ENCODE assay signal across 23 mouse cellular contexts in the genomic region with DNA sequence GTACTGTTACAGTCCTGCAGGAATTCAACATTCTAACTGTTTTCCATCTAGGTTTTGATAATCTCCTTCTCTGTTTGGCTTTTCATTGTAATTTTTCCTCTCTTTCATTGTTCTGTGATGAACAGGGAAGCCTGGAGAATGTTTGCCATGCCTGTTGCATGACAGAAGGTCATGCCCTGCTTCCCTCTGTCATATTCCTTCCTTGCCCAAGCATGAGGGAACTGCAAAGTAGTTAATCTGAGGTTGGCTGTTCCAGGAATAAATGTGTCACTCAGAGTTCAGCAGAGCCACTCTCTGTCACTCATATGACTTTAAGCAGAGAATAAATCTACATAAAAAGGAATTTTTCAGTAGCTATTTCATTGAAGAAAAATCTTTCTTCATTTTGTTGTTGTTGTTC. TPM values are rescaled to one million over a fixed set of nuclear protein-coding genes. Genes with fewer than 3 reads are reported as not detected.
A peak's percentile ranks its signal among the peaks of the same experiment; 100 is the strongest.
DNase-seq lines count a peak whose midpoint lies in the region; ATAC-seq and TF ChIP-seq lines count a peak whose summit lies in the region.
"Had no signal": no experiment of that assay in that cellular context is flagged by ENCODE, and none has a peak within 500 bp of the region (broad histone marks: within the 10 kb centered on the region; RNA-seq: fewer than 3 reads in every experiment).

No protein-coding gene starts in this region.

- no peak for TF ChIP-seq EP300 in heart, adult 2 months (IDR thresholded peaks at IDR 0.05; ENCODE audit: insufficient read depth, low read depth, low read length)

- no peaks in the 10 kb centered on the region for H3K36me3 ChIP-seq in forebrain, postnatal 0 days (ENCODE audit: insufficient read depth)
- no peaks in the 10 kb centered on the region for H3K36me3 ChIP-seq in forebrain, embryonic 16.5 days (ENCODE audit: control insufficient read depth, insufficient read depth)
- no peaks in the 10 kb centered on the region for H3K36me3 ChIP-seq in heart, embryonic 12.5 days
- no peaks in the 10 kb centered on the region for H3K36me3 ChIP-seq in heart, adult 2 months (ENCODE audit: control insufficient read depth, insufficient read depth, low read length)
- H3K36me3 ChIP-seq: G1E had no signal

- ATAC-seq in forebrain, postnatal 0 days, result peak; percentile 67; the same call in 1 of the 2 replicates
- no peak for ATAC-seq in forebrain, embryonic 16.5 days
- peak; percentile 48; the same call in 1 of the 2 replicates for ATAC-seq in heart, embryonic 12.5 days (ENCODE audit: insufficient number of reproducible peaks, low FRiP score)
- ATAC-seq in Patski, result peak; percentile 51
- ATAC-seq: activated CD4-positive, CD25-positive, alpha-beta regulatory T cell, adult 4 months; CD4-positive, CD25-positive, alpha-beta regulatory T cell, adult 4 months had no signal

- no peaks in the 10 kb centered on the region for H3K27me3 ChIP-seq in forebrain, postnatal 0 days (ENCODE audit: insufficient read depth, low read length)
- H3K27me3 ChIP-seq in forebrain, embryonic 16.5 days (replicated peaks; ENCODE audit: control insufficient read depth, insufficient read depth, low read length), result no peaks in the 10 kb centered on the region
- H3K27me3 ChIP-seq in heart, embryonic 12.5 days (replicated peaks), result no peaks in the 10 kb centered on the region
- H3K27me3 ChIP-seq in heart, adult 2 months (ENCODE audit: control insufficient read depth, insufficient read depth, low read length), result no peaks in the 10 kb centered on the region
- H3K27me3 ChIP-seq in Patski, result no peaks in the 10 kb centered on the region
- H3K27me3 ChIP-seq: CH12.LX had no signal

- no peaks in the 10 kb centered on the region for H3K79me2 ChIP-seq in heart, adult 2 months (replicated peaks; ENCODE audit: control insufficient read depth, insufficient read depth, low read length)

- H3K4me1 ChIP-seq in forebrain, postnatal 0 days (ENCODE audit: insufficient read depth), result no peaks in the 10 kb centered on the region
- H3K4me1 ChIP-seq in forebrain, embryonic 16.5 days (replicated peaks; ENCODE audit: control insufficient read depth, insufficient read depth, low read length), result no peaks in the 10 kb centered on the region
- no peaks in the 10 kb centered on the region for H3K4me1 ChIP-seq in heart, embryonic 12.5 days (replicated peaks)
- no peaks in the 10 kb centered on the region for H3K4me1 ChIP-seq in heart, adult 2 months (ENCODE audit: control insufficient read depth, insufficient read depth, low read length)

- no peaks in the 10 kb centered on the region for H3K9me3 ChIP-seq in forebrain, postnatal 0 days (ENCODE audit: low read length)
- H3K9me3 ChIP-seq in forebrain, embryonic 16.5 days (ENCODE audit: control insufficient read depth, low read length), result no peaks in the 10 kb centered on the region
- no peaks in the 10 kb centered on the region for H3K9me3 ChIP-seq in heart, embryonic 12.5 days (replicated peaks)

- H3K4me3 ChIP-seq in forebrain, postnatal 0 days (ENCODE audit: low read depth, low read length), result no peak overlapping the region
- H3K4me3 ChIP-seq in forebrain, embryonic 16.5 days (replicated peaks; ENCODE audit: low read length), result no peak overlapping the region
- no peak overlapping the region for H3K4me3 ChIP-seq in heart, embryonic 12.5 days
- H3K4me3 ChIP-seq in heart, adult 2 months, result no peak overlapping the region

- in situ Hi-C loops in Patski (cut with MboI; ENCODE audit: low pct_unique_long_range_greater_than_20kb), result no loop called here

- POLR2A ChIA-PET in Patski (lab: Charles Lee), result no interaction called here

- no peak overlapping the region for H3K4me2 ChIP-seq in forebrain, postnatal 0 days (ENCODE audit: low read depth)
- H3K4me2 ChIP-seq in forebrain, embryonic 16.5 days (ENCODE audit: low read length), result no peak overlapping the region
- no peak overlapping the region for H3K4me2 ChIP-seq in heart, embryonic 12.5 days

- CTCF ChIA-PET in Patski (lab: Charles Lee), result interaction anchor here (0.7 kb wide), 1 partner anchor 10 kb away, joined by 3 read pairs; no protein-coding TSS in a partner anchor

- no peak overlapping the region for H3K27ac ChIP-seq in forebrain, postnatal 0 days (ENCODE audit: low read depth, low read length)
- no peak overlapping the region for H3K27ac ChIP-seq in forebrain, embryonic 16.5 days (ENCODE audit: low read length)
- no peak overlapping the region for H3K27ac ChIP-seq in heart, embryonic 12.5 days (ENCODE audit: poor library complexity, severe bottlenecking)
- no peak overlapping the region for H3K27ac ChIP-seq in heart, adult 2 months

- TF ChIP-seq CTCF in forebrain, postnatal 0 days (IDR thresholded peaks at IDR 0.05; ENCODE audit: low read depth), result no peak
- TF ChIP-seq CTCF in heart, adult 2 months (IDR thresholded peaks at IDR 0.05), result no peak
- TF ChIP-seq CTCF in Patski (IDR thresholded peaks at IDR 0.05), result no peak

- no peak overlapping the region for H3K9ac ChIP-seq in forebrain, postnatal 0 days
- H3K9ac ChIP-seq in forebrain, embryonic 16.5 days (replicated peaks; ENCODE audit: low read depth, low read length), result no peak overlapping the region
- H3K9ac ChIP-seq in heart, embryonic 12.5 days, result no peak overlapping the region
- no peak overlapping the region for H3K9ac ChIP-seq in heart, adult 2 months (ENCODE audit: low read depth, low read length)

- no peak for DNase-seq in forebrain, postnatal 0 days
- DNase-seq in heart, adult 2 months, result no peak
- no peak for DNase-seq in Patski (ENCODE audit: low read depth, low spot score)
- no peak for DNase-seq in spleen, adult 12 weeks (ENCODE audit: low spot score)
- DNase-seq: adrenal gland, adult 2 months; adrenal gland, adult 8-10 months; adrenal gland, postnatal 10 days; adrenal gland, postnatal 14 days; adrenal gland, postnatal 25 days; adrenal gland, postnatal 36 days; B cell, adult 2 months; cerebellum, adult 11 months; cerebellum, adult 11-12 months; cerebellum, adult 18-20 months; cerebellum, adult 2 months had no signal

- no peak for TF ChIP-seq POLR2A in heart, adult 2 months (IDR thresholded peaks at IDR 0.05; ENCODE audit: insufficient read depth, low read depth, low read length)

- intact Hi-C loops in heart, adult 2 months (cut with DNase I), result no loop called here

RNA-seq across cellular contexts. Expression of a gene that starts 48.1 kb away (rescaled TPM):
- 2.6 and 3.7 TPM in 2 replicates for total RNA-seq in forebrain, postnatal 0 days (2014; rRNA removed)
- polyA plus RNA-seq in forebrain, postnatal 0 days (2015; fragmentation: Nextera tagmentation; extraction: Ambion mirVana), result 1.2 and 1.9 TPM in 2 replicates
- 0.82 and 1.4 TPM in 2 replicates for polyA plus RNA-seq in forebrain, embryonic 16.5 days (2015; fragmentation: Nextera tagmentation; extraction: Ambion mirVana)
- polyA plus RNA-seq in heart, embryonic 12.5 days (2016; fragmentation: Nextera tagmentation; extraction: Ambion mirVana), result 1.2 and 1.6 TPM in 2 replicates
- under 1 TPM in 1 of 2 experiments, not detected in 1; 0.34 TPM for total RNA-seq in heart, adult 2 months (2021)
- 0.29 and 1.0 TPM in 2 replicates for polyA plus RNA-seq in heart, adult 2 months (2012; rRNA removed)
- polyA plus RNA-seq in Patski (2021), result not detected
- total RNA-seq: adrenal gland, adult 18-20 months; adrenal gland, postnatal 14 days; adrenal gland, postnatal 25 days; CH12.LX; MEL had no signal
- polyA plus RNA-seq: activated CD4-positive, CD25-positive, alpha-beta regulatory T cell, adult 4 months; adrenal gland, adult 2 months; CD4-positive, CD25-positive, alpha-beta regulatory T cell, adult 4 months; G1E had no signal
